Mouse (Mus musculus): ENCODE results near the gene Gm20605. TPM values are rescaled to one million over a fixed set of nuclear protein-coding genes. Genes with fewer than 3 reads are reported as not detected.

The Gm20605 gene
- total RNA-seq, 2 experiments from 2014 or later = 3.2 to 4.5 TPM

- intact Hi-C loops (cut with DNase I) = no loop called here
- DNase-seq (ENCODE audit: low spot score) = no peak
These were observed 54.7 kb downstream of the Gm20605 start for GRCm38 (mm10) chr5:137683388-137684293.

GRCm38 (mm10) chr5:137684294-137685123 is 55.5 kb downstream of the Gm20605 start, which contains the start of gene Agfg2:
TSS of gene Agfg2 (minus strand) at chr5:137684726.
- intact Hi-C loops (cut with DNase I) = loop anchor here (5.0 kb wide), 1 partner anchor 53 kb away; no protein-coding TSS in a partner anchor

DNA sequence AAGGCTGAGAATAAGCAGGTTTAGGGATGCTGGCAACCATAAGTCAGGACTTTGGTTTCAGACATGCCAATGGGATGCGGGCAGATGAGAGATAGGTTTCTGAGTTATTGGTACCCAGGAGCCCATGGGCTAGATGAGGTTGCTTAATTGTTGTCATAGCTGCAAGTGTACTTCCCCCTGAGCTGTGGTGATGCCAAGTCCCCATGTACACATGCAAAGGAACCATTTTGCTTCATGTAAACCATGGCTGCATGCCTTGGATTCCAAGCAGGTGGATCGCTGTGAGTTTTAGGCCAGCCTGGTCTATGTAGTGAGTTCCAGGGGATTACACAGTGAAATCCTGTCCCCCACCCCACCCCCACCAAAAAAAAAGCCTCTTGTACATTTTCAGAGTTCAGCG is 56.7 kb downstream of the Gm20605 start:
- intact Hi-C loops (cut with DNase I) = loop anchor here (2.0 to 5.0 kb wide), 2 partner anchors 29 to 52 kb away; no protein-coding TSS in a partner anchor
- DNase-seq (ENCODE audit: low spot score) = no peak

More at GRCm38 (mm10) chr5:137684294-137685123, 55.5 kb downstream of the Gm20605 start, which contains the start of gene Agfg2:
- DNase-seq (ENCODE audit: low spot score) = peak; percentile 99

DNA sequence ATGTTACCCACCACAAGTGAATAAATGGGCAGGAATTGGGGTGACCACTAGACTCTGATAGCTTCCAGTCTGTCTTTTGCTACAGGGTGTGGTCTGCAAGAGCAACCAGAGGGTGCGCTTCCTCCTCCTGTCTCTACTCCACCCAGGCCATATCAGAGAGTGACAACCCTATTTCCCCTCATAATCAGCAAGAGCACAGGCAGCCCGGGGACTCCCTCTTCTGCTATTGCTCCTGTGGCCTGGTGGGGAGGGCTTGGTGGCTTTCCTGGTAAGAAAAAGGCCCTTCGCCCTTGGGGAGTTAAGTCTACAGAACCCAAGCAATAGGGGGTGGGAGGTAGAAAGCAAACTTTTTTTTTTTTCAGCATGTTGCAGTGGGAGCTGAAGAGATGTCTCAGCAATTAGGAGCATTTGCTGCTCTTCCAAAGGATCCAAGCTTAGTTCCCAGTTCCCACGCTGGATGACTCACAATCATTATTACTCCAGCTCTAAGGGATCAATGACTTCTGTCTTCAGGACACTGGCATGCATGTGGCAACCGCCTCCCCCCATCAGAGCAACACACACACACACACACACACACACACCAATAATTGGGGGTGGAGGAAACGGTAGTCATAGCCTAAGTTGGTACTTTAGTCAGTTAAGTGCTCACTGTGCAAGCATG is 57.3 kb downstream of the Gm20605 start:
- intact Hi-C loops (cut with DNase I) = loop anchor here (2.0 to 5.0 kb wide), 2 partner anchors 29 to 51 kb away; no protein-coding TSS in a partner anchor
- DNase-seq (ENCODE audit: low spot score) = no peak

- no peak for DNase-seq (ENCODE audit: low spot score)
- intact Hi-C loops (cut with DNase I) = loop anchor here (5.0 kb wide), 1 partner anchor 47 kb away; no protein-coding TSS in a partner anchor
These were observed 61.0 kb downstream of the Gm20605 start for GRCm38 (mm10) chr5:137689974-137690373.

DNA sequence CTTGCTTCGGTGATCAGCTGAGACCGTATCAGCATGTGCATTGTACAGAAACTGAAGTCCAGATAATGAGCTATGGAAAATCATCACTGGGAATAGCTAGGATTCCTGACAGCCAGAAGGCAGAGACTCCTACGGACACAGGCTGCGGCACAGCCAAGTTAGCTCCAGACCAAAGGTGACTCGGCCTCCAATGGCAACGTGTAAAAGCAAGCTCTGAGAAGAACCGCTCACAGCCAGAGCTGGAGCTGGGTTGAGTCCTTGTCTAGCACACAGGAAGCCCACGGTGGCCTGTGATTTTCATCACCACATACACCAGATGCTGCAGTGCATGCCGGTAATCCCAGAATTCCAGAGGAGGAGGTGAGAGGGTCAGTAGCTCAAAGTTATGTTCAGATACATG is 61.6 kb downstream of the Gm20605 start:
- intact Hi-C loops (cut with DNase I) = no loop called here
- no peak for DNase-seq (ENCODE audit: low spot score)

DNA sequence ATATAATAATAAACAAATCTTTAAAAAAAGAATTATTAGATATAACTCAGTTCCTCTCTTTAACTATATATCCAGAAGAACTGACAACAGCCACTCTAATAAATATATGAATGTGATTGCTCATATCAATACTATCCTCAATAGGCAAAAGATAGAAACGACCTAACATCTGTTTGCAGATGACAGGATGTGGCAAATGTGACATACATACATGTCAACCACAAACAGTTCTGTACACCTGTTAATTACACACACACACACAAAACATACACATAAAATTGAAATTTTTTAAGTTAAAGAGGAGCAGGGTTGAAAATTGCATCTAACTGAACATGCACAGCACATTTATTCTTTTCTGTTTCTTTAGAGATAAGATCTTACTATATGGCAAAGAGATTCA is 62.9 kb downstream of the Gm20605 start:
- DNase-seq (ENCODE audit: low spot score) = no peak
- intact Hi-C loops (cut with DNase I) = no loop called here

Other genes starting within 250 kb of the Gm20605 start
- gene Zan, start 152.1 kb upstream of the Gm20605 start, total RNA-seq (2021) = not detected
- gene Pop7, start 126.7 kb upstream of the Gm20605 start, total RNA-seq (2021) = 10 to 100 TPM; 14.8 to 15.3 TPM
- gene Gigyf1, start 110.6 kb upstream of the Gm20605 start, total RNA-seq (2021) = 10 to 100 TPM; 28.6 to 29.1 TPM
- gene Epo, start 95.9 kb upstream of the Gm20605 start, total RNA-seq (2021) = not detected
- 100 to 1,000 TPM; 245 to 246 TPM for gene Gnb2, start 95.7 kb upstream of the Gm20605 start, total RNA-seq (2021)
- gene Actl6b, start 75.7 kb upstream of the Gm20605 start, total RNA-seq (2021) = not detected
- under 1 TPM in 1 of 2 experiments, not detected in 1; 0.08 TPM for gene Tfr2, start 59.3 kb upstream of the Gm20605 start, total RNA-seq (2021)
- 10 to 100 TPM; 16.2 to 17.5 TPM for gene Mospd3, start 28.1 kb upstream of the Gm20605 start, total RNA-seq (2021)
- 10 to 100 TPM; 66.9 to 71.3 TPM for gene Pcolce, start 15.4 kb upstream of the Gm20605 start, total RNA-seq (2021)
- gene Fbxo24, start 173 bp upstream of the Gm20605 start, total RNA-seq (2021) = under 1 TPM; 0.11 to 0.36 TPM
- 10 to 100 TPM; 17.6 to 18.2 TPM for gene Lrch4, start 54 bp upstream of the Gm20605 start, total RNA-seq (2021)
- 1 to 10 TPM; 3.0 to 3.9 TPM for gene Sap25, start 12.2 kb downstream of the Gm20605 start, total RNA-seq (2021)
- under 1 TPM; 0.29 to 0.48 TPM for gene Irs3, start 16.5 kb downstream of the Gm20605 start, total RNA-seq (2021)
- gene Agfg2, start 55.6 kb downstream of the Gm20605 start, total RNA-seq (2021) = 10 to 100 TPM; 11.8 to 13.3 TPM
- under 1 TPM; 0.98 to 0.99 TPM for gene Nyap1, start 112.4 kb downstream of the Gm20605 start, total RNA-seq (2021)
- gene Tsc22d4, start 116.6 kb downstream of the Gm20605 start, total RNA-seq (2021) = 100 to 1,000 TPM; 282 to 288 TPM
- gene Ppp1r35, start 149.7 kb downstream of the Gm20605 start, total RNA-seq (2021) = 10 to 100 TPM; 11.1 to 13.4 TPM
- 10 to 100 TPM; 20.6 to 29.3 TPM for gene Mepce, start 158.5 kb downstream of the Gm20605 start, total RNA-seq (2021)
- gene Zcwpw1, start 158.6 kb downstream of the Gm20605 start, total RNA-seq (2021) = under 1 TPM; 0.57 to 0.89 TPM
- 1 to 10 TPM; 1.7 to 1.9 TPM for gene Pilra, start 207.1 kb downstream of the Gm20605 start, total RNA-seq (2021)
- gene Pilrb1, start 228.9 kb downstream of the Gm20605 start, total RNA-seq (2021) = under 1 TPM; 0.61 to 0.83 TPM
- under 1 TPM in 1 of 2 experiments, not detected in 1; 0.81 TPM for gene Pilrb2, start 242.6 kb downstream of the Gm20605 start, total RNA-seq (2021)

All from heart, postnatal 25 days (tissue).